Mouse (Mus musculus) heart, embryonic 10.5 days (tissue): ENCODE results near the gene Hk1. TPM values are rescaled to one million over a fixed set of nuclear protein-coding genes. Genes with fewer than 3 reads are reported as not detected.

ENCODE experiments used
- DNase-seq: peaks from one replicate; pipeline ENCODE4 v3.0.0-alpha.2; 2017; ENCODE audit warnings: low spot score
- H3K27ac ChIP-seq: fragments of 300-500 bp; sonication (generic); 2 replicates; pipeline ENCODE4 v1.5.1; 2016; ENCODE audit warnings: mild to moderate bottlenecking
- H3K27me3 ChIP-seq: fragments of 300-500 bp; sonication (generic); 2 replicates; pipeline ENCODE4 v1.6.1; 2016; ENCODE audit warnings: mild to moderate bottlenecking; ENCODE audit not compliant: poor library complexity, insufficient read depth, severe bottlenecking
- H3K36me3 ChIP-seq: fragments of 300-500 bp; sonication (generic); 2 replicates; pipeline ENCODE4 v1.6.1; 2016; ENCODE audit warnings: mild to moderate bottlenecking, moderate library complexity
- H3K4me1 ChIP-seq: fragments of 300-500 bp; sonication (generic); 2 replicates; pipeline ENCODE4 v1.6.1; 2016; ENCODE audit warnings: mild to moderate bottlenecking
- H3K4me3 ChIP-seq: fragments of 300-500 bp; sonication (generic); 2 replicates; pipeline ENCODE4 v1.5.1; 2016; ENCODE audit warnings: mild to moderate bottlenecking, moderate library complexity
- H3K9me3 ChIP-seq: fragments of 300-500 bp; sonication (generic); 2 replicates; pipeline ENCODE4 v1.6.1; 2016; ENCODE audit warnings: mild to moderate bottlenecking, moderate library complexity
- WGBS: fragments of 180-500 bp; shearing (Covaris S2); methylation state at CpG from one replicate; pipeline ENCODE4 v1.1.7; 2016; 5-methylcytosine and 5-hydroxymethylcytosine counted together
- polyA plus RNA-seq: library from polyadenylated mRNA; unstranded; fragments of >200 nt; fragmentation: Nextera tagmentation; extraction: Ambion mirVana; gene quantifications from 2 replicates; pipeline ENCODE4 v1.2.1, GENCODE M21; 2016

Gene Hk1
- polyA plus RNA-seq, 1 experiment from 2014 or later: 157 TPM

DNA sequence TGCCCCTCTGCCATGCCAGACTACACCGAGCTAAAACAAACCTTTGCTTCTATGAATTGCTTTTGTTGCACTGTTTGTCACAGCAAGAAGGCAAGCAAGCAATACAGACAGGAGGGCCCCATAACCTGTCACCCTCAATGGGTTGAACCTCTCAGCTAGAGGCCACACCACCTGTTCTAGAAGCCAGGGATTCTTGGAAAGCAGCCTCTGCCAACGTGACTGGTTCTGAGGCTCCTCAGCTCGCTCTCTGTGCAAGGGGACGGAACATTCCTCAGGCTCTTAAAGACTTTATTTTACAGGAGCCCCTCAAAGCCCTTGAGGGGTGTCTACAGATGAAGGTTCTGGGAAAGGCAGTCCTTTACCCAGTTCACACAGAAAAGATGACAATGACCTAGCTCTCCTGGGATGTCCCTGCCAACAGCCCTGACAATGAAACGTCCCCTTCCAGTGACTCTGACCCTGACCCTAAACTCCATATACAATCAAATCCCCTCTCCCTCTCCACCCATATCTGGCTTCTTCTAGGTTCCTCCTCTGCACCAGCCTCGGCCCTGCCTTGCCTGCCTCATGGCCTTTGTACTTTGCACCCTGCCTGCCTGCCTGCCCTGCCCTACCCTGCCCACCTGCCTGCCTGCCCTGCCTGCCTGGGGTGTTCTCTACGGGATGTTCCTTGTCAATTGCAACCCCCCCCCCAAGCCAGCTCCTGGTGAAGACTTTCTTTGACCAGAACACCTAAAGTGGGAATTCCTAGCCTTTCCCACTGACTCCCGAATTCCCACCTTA lies 158.8 kb downstream of the Hk1 start:
- no peak overlapping the region for H3K4me3 ChIP-seq
- peaks cover 24% of the 10 kb centered on the region for H3K4me1 ChIP-seq
- no peaks in the 10 kb centered on the region for H3K36me3 ChIP-seq
- DNase-seq: no peak
- H3K27me3 ChIP-seq: no peaks in the 10 kb centered on the region
- 71% methylated on average over 8 of the region's 8 CpGs for WGBS
- H3K9me3 ChIP-seq: no peaks in the 10 kb centered on the region
- no peak overlapping the region for H3K27ac ChIP-seq

Other genes with a start within 250 kb of the Hk1 start
- not detected in 2 replicates for gene Neurog3, start 246.8 kb downstream of the Hk1 start, polyA plus RNA-seq
- gene Fam241b, start 236.0 kb downstream of the Hk1 start, polyA plus RNA-seq: 3.1 and 5.9 TPM in 2 replicates
- 7.7 and 13.9 TPM in 2 replicates for gene Tspan15, start 148.7 kb downstream of the Hk1 start, polyA plus RNA-seq
- not detected in 2 replicates for gene Tacr2, start 127.5 kb downstream of the Hk1 start, polyA plus RNA-seq
- gene Hkdc1, start 42.6 kb upstream of the Hk1 start, polyA plus RNA-seq: 2.2 and 4.7 TPM in 2 replicates
- 0.76 and 0.95 TPM in 2 replicates for gene 4930507D05Rik, start 69.6 kb upstream of the Hk1 start, polyA plus RNA-seq
- gene Supv3l1, start 69.8 kb upstream of the Hk1 start, polyA plus RNA-seq: 32.8 and 36.0 TPM in 2 replicates
- 72.3 and 79.3 TPM in 2 replicates for gene Vps26a, start 106.9 kb upstream of the Hk1 start, polyA plus RNA-seq
- 3.7 and 4.1 TPM in 2 replicates for gene Srgn, start 147.5 kb upstream of the Hk1 start, polyA plus RNA-seq
- 31.5 and 33.9 TPM in 2 replicates for gene Kif1bp, start 198.5 kb upstream of the Hk1 start, polyA plus RNA-seq
- 20.5 and 26.4 TPM in 2 replicates for gene Ddx21, start 222.4 kb upstream of the Hk1 start, polyA plus RNA-seq